Mouse (Mus musculus): ENCODE results near the gene Prkar2a. TPM values are rescaled to one million over a fixed set of nuclear protein-coding genes. Genes with fewer than 3 reads are reported as not detected.
A peak's percentile ranks its signal among the peaks of the same experiment; 100 is the strongest.

Prkar2a gene
- polyA plus RNA-seq, 1 experiment, result 31.5 TPM

GRCm38 (mm10) chr9:108764971-108765370 is 75.9 kb downstream of the Prkar2a start:
- no peak overlapping the region for H3K4me3 ChIP-seq (ENCODE audit: low read depth, low read length)
- no peak for TF ChIP-seq POLR2A (IDR thresholded peaks at IDR 0.05; ENCODE audit: low read depth, low read length)
- no peak for TF ChIP-seq CTCF (IDR thresholded peaks at IDR 0.05; ENCODE audit: extremely low read depth, insufficient read length, insufficient replicate concordance, low read depth, low read length)
- H3K27me3 ChIP-seq (ENCODE audit: control insufficient read depth, insufficient read depth, low read length), result no peaks in the 10 kb centered on the region
- H3K4me1 ChIP-seq (ENCODE audit: control insufficient read depth, insufficient read depth, insufficient read length, low read length), result no peaks in the 10 kb centered on the region
- no peaks in the 10 kb centered on the region for H3K36me3 ChIP-seq (ENCODE audit: control insufficient read depth, insufficient read depth, low read length)
- WGBS, result 55% methylated on average over 10 of the region's 10 CpGs
- H3K27ac ChIP-seq (ENCODE audit: insufficient read depth, low read depth, low read length), result no peak overlapping the region

- no peak overlapping the region for H3K27ac ChIP-seq (ENCODE audit: insufficient read depth, low read depth, low read length)
- 84% methylated on average over 4 of the region's 4 CpGs for WGBS
- no peak overlapping the region for H3K4me3 ChIP-seq (ENCODE audit: low read depth, low read length)
- H3K4me1 ChIP-seq (ENCODE audit: control insufficient read depth, insufficient read depth, insufficient read length, low read length), result peaks cover 2% of the 10 kb centered on the region; the same call in 1 of the 2 replicates
- no peaks in the 10 kb centered on the region for H3K36me3 ChIP-seq (ENCODE audit: control insufficient read depth, insufficient read depth, low read length)
- H3K27me3 ChIP-seq (ENCODE audit: control insufficient read depth, insufficient read depth, low read length), result no peaks in the 10 kb centered on the region
- TF ChIP-seq POLR2A (IDR thresholded peaks at IDR 0.05; ENCODE audit: low read depth, low read length) (no peak), CTCF (IDR thresholded peaks at IDR 0.05; ENCODE audit: extremely low read depth, insufficient read length, insufficient replicate concordance, low read depth, low read length) (no peak)
Measured at GRCm38 (mm10) chr9:108776614-108777013, 87.5 kb downstream of the Prkar2a start.

GRCm38 (mm10) chr9:108777276-108777675 is 88.2 kb downstream of the Prkar2a start:
- Histone ChIP-seq H3K27me3 (ENCODE audit: control insufficient read depth, insufficient read depth, low read length) (no peaks in the 10 kb centered on the region), H3K4me1 (ENCODE audit: control insufficient read depth, insufficient read depth, insufficient read length, low read length) (peaks cover 8% of the 10 kb centered on the region; the same call in 1 of the 2 replicates), H3K4me3 (ENCODE audit: low read depth, low read length) (no peak overlapping the region), H3K27ac (ENCODE audit: insufficient read depth, low read depth, low read length) (no peak overlapping the region), H3K36me3 (ENCODE audit: control insufficient read depth, insufficient read depth, low read length) (no peaks in the 10 kb centered on the region)
- WGBS, result 88% methylated on average over 4 of the region's 4 CpGs
- TF ChIP-seq CTCF (IDR thresholded peaks at IDR 0.05; ENCODE audit: extremely low read depth, insufficient read length, insufficient replicate concordance, low read depth, low read length) (no peak), POLR2A (IDR thresholded peaks at IDR 0.05; ENCODE audit: low read depth, low read length) (no peak)

- no peak overlapping the region for H3K27ac ChIP-seq (ENCODE audit: insufficient read depth, low read depth, low read length)
- no peak overlapping the region for H3K4me3 ChIP-seq (ENCODE audit: low read depth, low read length)
- H3K4me1 ChIP-seq (ENCODE audit: control insufficient read depth, insufficient read depth, insufficient read length, low read length), result peaks cover 16% of the 10 kb centered on the region; the same call in 1 of the 2 replicates
- 21% methylated on average over 5 of the region's 5 CpGs for WGBS
- H3K27me3 ChIP-seq (ENCODE audit: control insufficient read depth, insufficient read depth, low read length), result no peaks in the 10 kb centered on the region; the same call in 1 of the 2 replicates
- no peaks in the 10 kb centered on the region for H3K36me3 ChIP-seq (ENCODE audit: control insufficient read depth, insufficient read depth, low read length)
- TF ChIP-seq CTCF (IDR thresholded peaks at IDR 0.05; ENCODE audit: extremely low read depth, insufficient read length, insufficient replicate concordance, low read depth, low read length) (no peak), POLR2A (IDR thresholded peaks at IDR 0.05; ENCODE audit: low read depth, low read length) (no peak)
Measured at GRCm38 (mm10) chr9:108780959-108781358, 91.8 kb downstream of the Prkar2a start.

GRCm38 (mm10) chr9:108781891-108782290 is 92.8 kb downstream of the Prkar2a start:
- WGBS, result 44% methylated on average over 4 of the region's 4 CpGs
- Histone ChIP-seq H3K27me3 (ENCODE audit: control insufficient read depth, insufficient read depth, low read length) (no peaks in the 10 kb centered on the region; the same call in 1 of the 2 replicates), H3K36me3 (ENCODE audit: control insufficient read depth, insufficient read depth, low read length) (peaks cover 2% of the 10 kb centered on the region; the same call in 1 of the 2 replicates), H3K27ac (ENCODE audit: insufficient read depth, low read depth, low read length) (peak overlapping the region; percentile 1; the same call in 1 of the 2 replicates), H3K4me3 (ENCODE audit: low read depth, low read length) (no peak overlapping the region), H3K4me1 (ENCODE audit: control insufficient read depth, insufficient read depth, insufficient read length, low read length) (peaks cover 18% of the 10 kb centered on the region; the same call in 1 of the 2 replicates)
- TF ChIP-seq POLR2A (IDR thresholded peaks at IDR 0.05; ENCODE audit: low read depth, low read length) (no peak), CTCF (IDR thresholded peaks at IDR 0.05; ENCODE audit: extremely low read depth, insufficient read length, insufficient replicate concordance, low read depth, low read length) (no peak)

- no peak for TF ChIP-seq CTCF (IDR thresholded peaks at IDR 0.05; ENCODE audit: extremely low read depth, insufficient read length, insufficient replicate concordance, low read depth, low read length)
- peak overlapping the region; percentile 50; the same call in 1 of the 2 replicates for H3K27ac ChIP-seq (ENCODE audit: insufficient read depth, low read depth, low read length)
- WGBS, result 32% methylated on average over 9 of the region's 9 CpGs
- H3K27me3 ChIP-seq (ENCODE audit: control insufficient read depth, insufficient read depth, low read length), result no peaks in the 10 kb centered on the region; the same call in 1 of the 2 replicates
- H3K4me1 ChIP-seq (ENCODE audit: control insufficient read depth, insufficient read depth, insufficient read length, low read length), result peaks cover 20% of the 10 kb centered on the region; the same call in 1 of the 2 replicates
- H3K4me3 ChIP-seq (ENCODE audit: low read depth, low read length), result peak overlapping the region; percentile 94
- peaks cover 2% of the 10 kb centered on the region; the same call in 1 of the 2 replicates for H3K36me3 ChIP-seq (ENCODE audit: control insufficient read depth, insufficient read depth, low read length)
Measured at GRCm38 (mm10) chr9:108782836-108783547, 93.9 kb downstream of the Prkar2a start.
